Mouse (Mus musculus) kidney, postnatal 14 days (tissue): ENCODE measurements at regions not wholly inside any gene's neighbourhood (a gene's known extent, or its start where the extent isn't known, plus 50 kb on each side); places are given as distances from the start of the nearest gene placed in this dataset.

Experiments
- DNase-seq: peaks from one replicate; pipeline ENCODE4 v3.0.0; 2022; ENCODE audit warnings: mixed read lengths

DNA sequence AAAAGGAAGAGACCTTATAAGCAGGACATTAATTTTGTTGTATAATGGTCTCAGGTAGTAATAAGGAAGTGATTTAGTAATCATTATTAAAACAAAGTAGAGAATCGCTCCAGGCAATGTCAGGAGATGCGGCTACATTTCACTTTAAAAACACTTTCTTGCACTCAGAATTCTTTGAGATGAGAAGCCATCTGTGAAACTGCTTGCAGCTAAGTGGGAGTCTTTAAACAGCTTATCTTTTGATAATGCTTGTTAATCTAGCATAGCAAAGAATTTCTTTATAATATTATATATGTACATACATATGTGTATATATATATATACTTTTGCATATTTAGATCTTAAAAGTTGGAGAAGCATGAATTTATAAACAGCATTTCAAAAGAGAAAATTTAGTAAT lies 133.1 kb upstream of the Klf6 start:
- DNase-seq, result no peak

DNA sequence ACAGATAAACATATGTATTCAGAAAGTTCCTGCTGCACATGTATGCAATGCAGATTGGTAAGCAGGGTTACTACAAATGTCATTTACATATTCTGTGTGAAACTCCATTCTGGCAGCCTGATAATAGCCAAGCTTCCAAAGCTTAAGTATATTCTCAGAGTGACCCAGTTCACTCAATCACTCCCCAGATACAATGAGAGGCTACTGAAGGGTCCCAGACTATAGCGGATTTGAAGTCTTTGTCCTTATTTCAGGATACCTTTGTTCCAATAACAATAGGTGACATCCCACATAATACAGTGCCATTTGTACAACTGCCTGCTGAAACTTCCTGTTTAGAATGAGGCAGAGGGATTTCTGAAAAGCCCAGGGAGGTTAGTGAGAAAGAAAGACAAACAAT lies 132.5 kb upstream of the Klf6 start:
- no peak for DNase-seq

DNA sequence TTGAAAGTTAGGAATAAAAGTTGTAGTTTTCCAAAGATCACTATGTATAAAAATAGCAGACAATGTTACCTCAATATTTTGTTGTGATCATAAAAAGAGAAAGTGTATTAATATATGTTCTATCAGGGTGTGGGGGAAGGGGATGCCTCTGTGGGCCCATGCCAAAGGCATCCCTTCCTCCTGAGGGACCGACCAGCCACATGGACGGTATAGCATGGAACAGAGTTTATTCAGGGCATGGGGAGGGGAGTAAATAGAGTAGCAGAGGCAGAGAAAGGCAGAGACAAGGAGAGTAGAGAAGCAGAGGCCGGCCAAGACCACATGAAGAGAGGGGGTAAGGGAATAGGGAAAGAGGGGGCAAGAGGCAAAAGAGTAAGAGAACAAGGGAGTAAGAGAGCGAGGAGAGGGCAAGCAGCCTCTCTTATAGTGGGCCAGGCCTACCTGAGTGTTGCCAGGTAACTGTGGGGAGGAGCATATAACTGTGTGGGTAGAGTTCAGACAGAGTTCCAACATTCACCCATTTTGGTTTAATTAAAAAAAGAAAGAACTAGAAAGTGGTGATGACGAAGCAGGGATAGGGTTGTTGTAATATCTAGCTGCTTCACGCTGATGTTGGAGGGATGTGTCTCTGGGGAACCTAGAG lies 131.7 kb upstream of the Klf6 start:
- no peak for DNase-seq

DNA sequence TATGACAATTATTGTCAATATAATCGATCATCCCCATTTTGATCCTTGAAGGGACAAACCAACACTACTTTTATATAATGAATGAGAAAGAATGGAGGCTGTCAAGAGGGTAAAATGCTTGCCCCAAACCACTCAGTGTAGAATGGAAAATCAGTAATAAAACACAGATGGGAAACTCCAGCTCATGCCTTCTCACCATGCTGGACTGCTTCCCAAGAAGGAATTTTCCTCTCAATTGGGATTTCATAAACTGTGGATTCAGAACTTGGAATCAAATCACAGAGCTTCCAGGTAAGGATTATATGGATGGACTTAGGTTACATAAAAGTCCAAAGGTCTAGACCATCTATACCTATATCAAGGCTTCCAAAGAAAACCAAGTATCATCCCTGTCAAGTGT lies 129.1 kb upstream of the Klf6 start:
- DNase-seq, result no peak

DNA sequence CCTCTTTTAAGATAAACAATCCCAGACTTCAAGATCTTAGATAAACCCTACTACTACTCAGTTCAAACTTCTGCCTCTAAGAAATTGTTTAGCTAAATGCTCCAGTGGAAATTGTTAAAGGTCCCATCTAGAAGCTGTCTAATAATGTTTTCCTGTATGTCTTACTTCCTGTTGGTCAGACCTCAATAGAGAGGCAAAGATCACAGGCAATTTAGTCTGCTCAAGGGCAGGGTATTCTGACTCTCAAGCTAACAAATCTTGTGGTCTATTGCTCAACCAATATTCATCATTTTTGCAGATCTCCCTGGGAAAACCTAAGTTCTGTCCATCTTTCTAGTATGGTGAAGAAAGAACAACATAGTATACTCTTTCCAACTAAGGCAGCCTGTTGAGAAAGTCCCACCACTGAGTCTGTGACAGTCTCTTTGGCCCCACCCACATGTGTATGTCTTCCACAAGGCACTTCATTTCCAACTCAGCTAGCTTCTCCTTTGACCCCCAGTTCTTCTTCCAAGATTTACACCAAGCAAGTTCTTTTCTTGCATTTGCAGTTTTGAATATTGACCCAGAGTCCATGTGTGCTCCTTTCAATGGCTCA lies 126.2 kb upstream of the Klf6 start:
- no peak for DNase-seq

DNA sequence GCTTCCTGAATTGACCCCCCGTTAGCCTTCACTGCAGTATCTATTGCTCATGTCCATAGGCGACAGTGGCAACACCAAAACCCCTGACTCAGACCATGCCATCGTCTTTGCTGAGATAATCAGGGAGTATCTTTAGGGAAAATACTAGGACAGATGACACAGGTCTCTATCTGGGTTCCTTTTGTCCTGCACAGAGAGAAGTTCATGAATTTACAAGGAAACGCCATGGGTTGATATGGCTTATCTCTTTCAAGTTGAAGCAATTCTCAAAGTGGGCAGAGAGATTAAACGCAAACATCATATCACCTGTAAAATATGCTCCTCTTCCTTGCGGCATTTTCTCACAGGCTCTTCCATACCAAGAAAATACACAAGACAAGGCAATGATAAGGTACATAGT lies 124.8 kb upstream of the Klf6 start:
- no peak for DNase-seq

DNA sequence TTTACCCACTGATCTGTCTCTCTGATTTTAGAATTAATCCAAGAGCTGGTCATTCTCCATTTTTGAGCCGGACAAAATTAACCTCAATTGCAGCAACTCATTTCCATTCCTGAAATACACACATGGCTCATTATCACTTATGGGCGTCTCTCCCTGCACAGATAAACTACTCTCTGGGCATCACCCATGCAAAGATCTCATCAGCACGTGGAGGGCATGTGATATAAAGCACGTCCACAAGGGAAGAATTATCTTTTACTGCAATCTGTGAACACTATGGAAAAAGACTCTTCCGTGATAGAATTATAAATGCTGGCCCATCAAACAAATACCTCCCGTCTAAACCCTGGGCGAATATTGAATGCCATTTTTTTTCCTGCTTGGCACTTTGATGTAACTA lies 124.1 kb upstream of the Klf6 start:
- DNase-seq, result no peak

DNA sequence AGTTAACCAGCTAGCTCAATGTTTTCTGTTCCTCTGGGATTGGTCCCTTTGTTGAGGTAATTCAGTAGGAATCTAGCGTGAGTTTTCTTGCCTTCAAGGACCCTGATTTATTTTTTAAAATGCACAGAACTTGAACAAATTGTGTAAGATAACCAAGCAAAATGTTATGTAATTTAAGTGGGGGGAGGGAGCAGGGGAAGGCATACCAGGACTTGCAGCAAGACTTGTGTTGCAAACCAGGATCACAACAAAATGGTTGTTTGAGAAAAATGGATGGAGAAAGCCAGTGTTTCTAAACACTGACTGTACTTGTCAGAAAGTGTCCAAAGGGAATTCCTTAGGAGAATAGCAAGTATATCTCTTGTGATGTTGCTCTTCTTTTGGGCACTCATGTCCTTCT lies 120.5 kb upstream of the Klf6 start:
- DNase-seq, result no peak

DNA sequence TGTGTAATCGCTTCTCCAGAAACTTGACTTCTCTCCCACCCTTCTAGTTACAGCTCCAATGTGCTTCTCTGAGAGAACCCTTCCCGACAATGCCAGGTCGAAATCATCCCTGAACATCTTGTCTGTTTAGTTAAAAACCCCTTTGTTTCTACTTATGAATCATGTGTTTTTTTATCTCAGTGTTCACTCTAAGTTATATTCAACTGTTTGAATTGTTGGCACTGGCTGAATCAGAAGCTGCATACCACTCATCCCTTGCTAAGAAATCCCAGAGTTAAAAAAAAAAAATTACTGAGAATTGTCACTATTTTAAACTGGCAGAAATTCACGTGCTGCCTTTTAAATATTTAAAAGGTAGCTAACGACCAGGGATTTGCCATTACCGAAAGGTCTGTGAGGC lies 116.3 kb upstream of the Klf6 start:
- no peak for DNase-seq

DNA sequence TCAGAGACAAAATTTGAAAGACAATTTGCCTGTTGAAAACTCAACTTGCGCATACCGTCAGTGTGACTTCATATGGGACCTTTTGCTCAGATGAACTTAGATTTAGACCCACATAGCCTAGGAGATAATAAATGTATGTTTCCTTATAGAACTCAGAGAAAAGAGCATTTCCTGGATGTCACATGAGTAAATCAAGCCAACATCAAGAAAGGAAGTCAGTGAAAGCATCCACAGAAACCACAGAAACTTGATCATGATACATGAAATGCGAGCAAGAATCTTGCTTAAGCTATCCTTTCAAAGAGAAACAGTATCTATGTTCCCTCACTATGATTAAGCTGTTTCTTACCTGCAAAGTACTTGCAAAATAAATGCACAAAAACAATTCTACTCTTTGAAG lies 104.1 kb upstream of the Klf6 start:
- no peak for DNase-seq

DNA sequence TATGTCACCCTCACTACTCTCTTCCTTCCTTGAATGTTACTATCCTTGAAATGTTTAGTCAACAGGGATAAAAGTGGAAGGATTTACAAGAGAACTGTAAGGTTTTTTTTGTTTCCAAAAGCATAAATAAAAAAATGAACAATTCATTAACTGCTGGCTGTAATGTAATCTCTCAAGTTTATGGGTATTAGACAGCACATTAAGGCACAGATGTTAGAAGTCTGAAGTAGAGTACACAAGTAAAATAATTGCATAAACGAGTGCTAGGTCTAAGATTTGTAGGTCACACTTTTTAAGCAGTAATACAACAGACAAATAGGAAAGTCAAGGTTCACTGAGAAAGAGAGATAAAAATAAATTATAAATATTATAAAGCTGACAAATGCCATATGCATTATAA lies 103.3 kb upstream of the Klf6 start:
- DNase-seq, result no peak

DNA sequence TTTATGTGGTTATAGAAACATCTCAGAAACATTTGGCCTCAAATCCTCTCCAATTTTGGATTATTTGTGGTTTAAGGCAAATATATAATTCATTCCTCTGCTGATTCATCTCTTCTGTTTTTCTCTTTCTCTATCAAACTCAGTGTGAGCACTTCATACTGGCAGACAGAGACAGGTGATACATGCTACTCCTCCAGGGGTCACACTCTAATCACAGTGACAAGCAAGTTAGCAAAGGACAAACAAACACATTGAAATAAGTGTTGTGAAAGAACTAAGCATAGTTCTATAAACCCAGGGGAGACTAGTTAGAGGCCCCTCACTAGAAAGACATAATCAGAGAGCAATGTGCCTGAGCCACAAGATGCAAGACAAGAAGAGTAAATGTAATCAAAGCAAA lies 101.3 kb upstream of the Klf6 start:
- DNase-seq, result no peak

DNA sequence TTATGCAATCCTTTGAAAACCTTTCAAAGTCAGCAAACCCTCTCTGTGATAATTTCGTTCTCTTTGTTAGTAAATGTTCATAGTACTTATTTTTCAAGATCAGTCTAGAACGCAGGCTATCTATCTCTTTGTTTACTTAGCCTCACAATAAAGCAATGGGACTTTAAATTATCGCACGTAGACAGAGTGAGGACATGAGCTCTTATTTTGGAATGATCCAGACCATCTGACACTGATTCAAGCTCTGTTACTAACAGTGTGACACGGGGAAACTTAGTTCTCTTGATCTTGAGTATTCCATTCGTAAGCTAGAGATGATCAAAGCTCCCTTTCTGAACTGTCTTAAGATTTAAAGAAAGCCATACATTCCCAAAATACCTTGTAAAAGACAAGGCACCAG lies 94.9 kb upstream of the Klf6 start:
- no peak for DNase-seq

DNA sequence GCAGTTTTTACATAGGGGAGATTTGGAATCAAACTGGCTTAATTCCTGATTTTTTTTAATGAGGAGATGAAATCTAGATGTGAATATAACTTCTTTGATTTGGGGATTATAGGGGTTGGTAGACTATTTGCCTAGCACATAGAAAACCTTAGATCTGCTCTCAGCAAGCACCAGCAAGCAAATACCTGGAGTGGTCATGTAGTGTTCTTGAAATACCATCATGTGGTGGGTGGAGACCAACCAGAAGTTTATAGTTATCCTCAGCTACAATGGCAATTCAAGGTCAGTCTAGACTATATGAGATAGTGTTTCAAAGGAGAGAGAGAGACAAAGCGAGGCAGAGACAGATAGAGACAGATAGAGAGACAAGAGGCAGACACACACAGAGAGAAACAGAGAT lies 94.1 kb upstream of the Klf6 start:
- DNase-seq, result no peak

DNA sequence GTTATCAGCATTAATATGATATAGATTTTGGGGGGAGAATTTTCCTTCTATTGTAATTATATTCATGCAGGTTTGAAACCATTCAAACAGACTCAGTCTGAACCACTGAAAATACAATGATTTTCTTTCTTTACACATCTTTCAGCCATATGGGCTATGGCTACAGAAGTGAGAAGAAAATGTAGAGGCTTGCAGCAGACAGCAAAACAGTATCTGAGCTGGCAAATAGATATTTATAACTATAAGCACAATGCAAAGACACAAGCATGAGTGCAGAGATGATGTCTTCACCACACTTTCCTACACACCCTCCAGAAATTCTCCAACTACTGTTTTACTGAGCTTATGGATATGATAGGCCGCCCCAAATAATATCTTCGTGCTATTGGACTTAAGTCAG lies 92.6 kb upstream of the Klf6 start:
- DNase-seq, result no peak

DNA sequence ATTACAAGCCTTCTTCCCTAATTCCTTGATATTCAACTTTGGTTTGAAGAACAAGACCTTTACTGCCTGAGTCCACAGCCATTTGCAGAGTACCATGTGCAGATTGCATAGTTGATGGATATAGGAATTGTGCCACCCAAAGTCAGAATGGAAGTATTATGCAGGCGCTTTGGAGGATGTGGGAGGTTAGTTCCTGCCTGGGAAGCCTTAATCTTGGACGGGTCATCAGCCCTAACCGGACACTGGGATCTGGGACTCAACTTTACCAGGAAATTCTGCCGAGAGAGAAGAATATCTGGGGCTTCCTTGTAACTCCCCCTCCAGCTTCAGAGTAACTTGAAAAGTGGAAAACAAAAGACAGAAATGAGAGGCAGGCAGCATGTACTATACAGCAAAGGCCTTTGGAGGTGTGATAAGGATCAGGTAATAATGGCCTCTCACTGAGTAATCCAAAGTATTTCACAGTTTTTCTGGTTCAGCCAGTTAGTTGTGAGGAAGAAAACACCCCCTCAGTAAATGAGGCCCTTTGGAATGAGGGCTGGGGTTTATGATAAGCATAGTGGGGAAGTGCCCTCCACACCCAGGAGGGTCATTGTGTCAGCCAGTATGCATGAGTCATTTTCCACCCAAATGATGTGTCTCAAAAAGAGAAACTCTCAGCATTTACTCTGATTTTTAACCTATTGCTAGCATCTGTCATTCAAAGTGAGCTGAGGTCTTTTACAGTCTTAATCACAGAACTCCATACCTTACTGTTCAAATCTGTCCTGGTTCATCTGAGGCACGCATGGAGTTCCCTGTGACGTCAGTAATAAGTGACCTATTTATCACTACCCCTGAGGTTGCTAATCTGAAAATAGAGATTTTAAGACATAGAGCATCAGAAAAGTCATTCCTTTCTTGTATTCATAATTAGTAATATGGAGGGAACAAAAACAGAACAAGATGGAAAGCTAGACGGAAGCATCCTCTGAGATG lies 91.7 kb upstream of the Klf6 start:
- no peak for DNase-seq

DNA sequence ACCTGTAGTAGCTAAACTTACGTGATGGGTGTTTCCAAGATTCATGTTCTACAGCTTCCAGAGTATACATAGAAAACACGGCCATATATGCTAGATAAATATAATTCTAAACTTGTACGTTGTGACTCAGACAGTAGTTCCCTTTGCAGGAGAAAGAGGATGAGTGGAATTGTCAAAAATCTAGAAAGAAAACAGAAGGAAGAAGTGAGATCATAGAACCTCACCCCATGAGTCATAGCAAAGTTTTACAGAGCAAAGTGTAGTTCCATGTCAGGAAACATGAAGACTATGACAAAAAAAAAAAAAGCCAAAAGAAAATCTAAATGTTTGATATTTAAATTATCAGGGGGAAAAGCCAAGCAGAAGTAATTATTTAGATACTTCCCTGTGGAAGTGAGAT lies 87.5 kb upstream of the Klf6 start:
- no peak for DNase-seq

DNA sequence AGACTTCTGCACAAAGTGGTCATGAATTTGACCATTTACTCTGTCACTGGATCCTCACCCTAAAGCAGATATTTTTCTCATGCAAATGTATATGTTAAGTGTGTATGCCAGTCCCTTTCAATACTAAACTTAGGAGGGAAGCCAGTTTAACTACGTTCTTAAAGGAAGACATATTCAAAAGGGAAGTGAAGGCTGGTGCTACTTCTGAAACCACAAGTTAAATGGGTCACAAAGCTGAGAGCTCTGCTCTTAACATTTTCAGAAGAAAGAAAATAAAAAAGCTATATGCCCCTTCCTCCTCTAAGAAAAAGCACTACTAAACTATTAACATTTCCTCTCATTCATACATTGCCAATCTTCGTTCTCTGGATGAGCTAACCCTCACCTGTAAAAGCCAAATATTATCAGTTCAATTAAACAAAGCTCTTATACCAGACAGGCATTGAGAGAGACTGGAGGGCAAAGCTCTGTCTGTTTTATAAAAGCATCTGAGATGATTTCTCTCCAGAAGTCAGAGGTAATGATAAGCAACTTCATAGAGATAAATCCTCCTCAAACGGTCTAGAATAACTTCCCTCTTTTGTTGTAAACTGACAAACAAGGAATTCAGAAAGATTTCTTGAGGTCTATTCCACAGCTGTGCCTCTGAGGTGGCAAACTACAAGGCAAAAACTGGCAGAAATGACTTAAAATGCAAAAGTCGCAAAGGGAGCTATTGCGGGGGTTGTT lies 82.7 kb upstream of the Klf6 start:
- DNase-seq, result no peak

DNA sequence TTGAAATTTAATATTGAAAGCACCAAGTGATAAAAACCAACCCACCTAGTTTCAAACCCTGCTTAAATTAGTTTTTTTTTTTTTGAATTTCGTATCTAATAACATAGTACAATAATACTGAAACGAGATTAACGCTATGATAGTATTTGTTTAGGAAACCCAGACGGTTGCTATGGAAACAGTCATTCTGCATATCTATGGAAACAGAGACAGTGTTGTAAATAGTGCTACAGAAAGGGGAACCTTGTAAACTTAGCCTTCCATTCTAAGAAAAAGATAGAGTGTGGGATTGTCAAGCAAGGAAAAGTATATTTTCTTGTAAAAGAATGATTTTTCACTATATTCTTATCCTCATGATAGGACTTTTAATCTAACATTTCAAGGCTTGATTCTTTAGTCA lies 81.9 kb upstream of the Klf6 start:
- DNase-seq, result no peak

DNA sequence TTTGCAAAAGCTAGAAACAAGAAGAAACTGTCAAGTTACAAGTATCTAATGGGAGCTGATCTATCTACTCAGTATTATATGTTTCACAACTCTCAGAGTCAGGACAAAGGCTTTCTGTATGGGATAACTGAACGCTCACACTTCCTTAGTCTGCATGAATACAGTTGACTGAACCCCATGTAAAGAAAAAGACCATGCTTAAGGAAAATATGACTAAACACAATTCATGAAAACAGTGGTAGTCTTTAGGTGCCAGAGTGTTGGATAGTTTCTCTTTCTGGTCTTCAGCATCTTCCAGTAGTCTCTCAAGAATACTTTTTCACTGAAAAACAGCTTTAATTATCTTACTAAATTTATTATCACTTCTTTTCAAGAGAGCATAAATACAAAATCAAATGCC lies 78.7 kb upstream of the Klf6 start:
- DNase-seq, result no peak

DNA sequence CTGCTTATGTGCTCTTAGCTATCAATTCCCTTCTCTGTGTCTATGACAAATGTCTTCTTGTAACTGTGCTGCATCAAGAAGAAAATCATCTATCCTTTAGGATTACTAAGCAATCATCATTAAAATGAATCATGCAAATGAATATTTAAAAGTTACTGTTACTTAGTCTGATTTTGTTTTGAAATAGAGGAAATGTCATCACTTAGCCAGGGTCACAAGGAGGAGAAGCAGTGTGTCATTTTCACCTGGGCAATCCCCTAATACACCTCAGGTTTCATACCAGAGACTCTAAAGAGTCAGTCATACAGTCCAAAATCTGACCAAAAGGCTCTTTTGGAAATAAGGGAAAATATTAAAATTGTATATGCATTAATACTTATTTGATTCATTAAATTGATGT lies 74.2 kb upstream of the Klf6 start:
- no peak for DNase-seq

DNA sequence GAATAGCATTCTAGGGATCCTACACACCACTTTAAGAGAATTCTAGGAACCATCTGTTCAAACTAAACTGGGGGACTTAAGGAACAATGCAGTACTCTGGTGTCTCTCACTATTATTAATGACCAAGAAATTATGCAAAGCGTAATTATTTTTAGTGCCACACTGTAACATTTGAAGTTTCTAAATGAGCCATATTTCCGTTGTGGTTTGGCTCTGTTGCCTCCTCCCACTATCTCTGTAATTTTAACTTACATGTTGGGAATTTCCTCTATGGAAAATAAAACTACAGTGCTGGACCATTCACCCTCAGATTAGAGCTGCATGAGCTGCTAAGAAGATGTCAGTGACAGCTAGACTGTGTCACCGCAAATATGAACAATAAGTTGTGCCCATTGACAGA lies 72.0 kb upstream of the Klf6 start:
- DNase-seq, result no peak

DNA sequence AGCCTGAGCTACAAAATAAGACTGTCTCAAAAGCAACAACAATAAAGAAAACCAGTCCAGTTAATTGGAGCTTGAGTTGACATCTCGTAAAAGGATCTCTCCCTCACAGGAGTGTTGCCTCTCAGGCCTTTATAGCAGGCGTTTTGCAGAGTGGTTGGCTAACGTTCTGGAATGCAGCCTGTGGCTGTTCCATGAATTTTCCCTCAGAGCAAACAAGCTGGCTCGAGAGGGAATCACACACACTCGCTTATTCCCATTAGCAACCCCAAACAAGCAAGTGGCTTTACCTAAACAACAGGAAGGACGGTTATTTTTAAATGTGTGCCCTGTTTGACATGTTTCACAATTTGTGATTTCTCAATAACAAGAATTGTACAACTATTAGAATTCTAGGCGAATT lies 59.2 kb upstream of the Klf6 start:
- peak; percentile 17 for DNase-seq

DNA sequence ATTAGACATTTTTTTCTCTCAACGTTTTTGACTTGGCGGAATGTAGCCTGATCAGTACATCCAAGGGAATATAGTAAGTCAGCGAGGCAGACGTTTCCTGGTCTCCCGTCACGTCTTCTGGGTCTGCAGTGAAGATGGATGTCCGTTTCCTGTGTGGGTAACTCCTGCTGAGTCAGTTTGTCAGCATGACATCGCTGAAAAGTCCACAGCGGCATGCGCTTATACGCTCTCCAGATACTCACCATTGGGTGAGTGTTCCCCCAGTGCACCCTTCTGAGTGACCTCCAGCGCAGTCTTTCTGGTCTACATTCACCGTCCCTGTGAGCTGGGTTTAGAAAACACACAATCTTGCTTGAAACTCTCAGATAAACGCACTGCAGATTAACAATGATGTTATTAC lies 58.5 kb upstream of the Klf6 start:
- peak; percentile 31 for DNase-seq
